Mouse (Mus musculus): ENCODE results near the gene Ssbp3. TPM values are rescaled to one million over a fixed set of nuclear protein-coding genes. Genes with fewer than 3 reads are reported as not detected.

Gene Ssbp3
- polyA plus RNA-seq, 1 experiment from 2014 or later: 22.8 TPM

DNA sequence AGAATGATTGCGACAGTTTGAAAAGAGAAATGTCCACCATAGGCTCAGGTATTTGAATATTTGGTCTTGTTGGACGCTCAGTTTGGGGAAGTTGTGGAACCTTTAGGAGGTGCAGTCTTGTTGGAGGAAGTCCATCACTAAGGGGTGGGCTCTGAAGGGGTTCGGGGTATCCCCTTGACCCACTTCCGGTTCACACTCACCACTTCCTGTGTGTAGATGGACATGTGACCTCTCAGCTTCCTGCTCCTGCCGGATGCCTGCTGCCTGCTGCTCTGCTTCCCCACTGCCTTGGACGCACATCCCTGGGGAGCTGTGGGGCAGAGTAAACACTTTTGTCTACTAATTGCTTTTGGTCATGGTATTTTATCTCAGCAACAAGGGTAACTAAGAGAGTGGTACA lies 29.4 kb upstream of the Ssbp3 start:
- Histone ChIP-seq H3K9me3 (ENCODE audit: low read length) (no peaks in the 10 kb centered on the region), H3K4me1 (ENCODE audit: insufficient read depth) (no peaks in the 10 kb centered on the region), H3K4me2 (ENCODE audit: low read depth, low read length) (no peak overlapping the region), H3K4me3 (ENCODE audit: low read depth, low read length) (no peak overlapping the region), H3K36me3 (replicated peaks; ENCODE audit: insufficient read depth, low read length) (no peaks in the 10 kb centered on the region), H3K27me3 (ENCODE audit: insufficient read depth, low read length) (no peaks in the 10 kb centered on the region), H3K27ac (ENCODE audit: low read depth) (no peak overlapping the region), H3K9ac (replicated peaks) (no peak overlapping the region)
- no peak for TF ChIP-seq CTCF (IDR thresholded peaks at IDR 0.05; ENCODE audit: low read depth)
- no peak for TF ChIP-seq EP300 (IDR thresholded peaks at IDR 0.05; ENCODE audit: low read depth)
- WGBS (ENCODE audit: insufficient replicate concordance): 38% methylated on average over 6 of the region's 6 CpGs
- ATAC-seq: peak; percentile 41; the same call in 1 of the 2 replicates
- no peak for DNase-seq

- 76% methylated on average over 2 of the region's 2 CpGs for WGBS (ENCODE audit: insufficient replicate concordance)
- no peak for TF ChIP-seq EP300 (IDR thresholded peaks at IDR 0.05; ENCODE audit: low read depth)
- no peak for TF ChIP-seq CTCF (IDR thresholded peaks at IDR 0.05; ENCODE audit: low read depth)
- no peak overlapping the region for H3K9ac ChIP-seq (replicated peaks)
- H3K27ac ChIP-seq (ENCODE audit: low read depth): no peak overlapping the region
- DNase-seq (no peak), ATAC-seq (no peak)
- H3K36me3 ChIP-seq (replicated peaks; ENCODE audit: insufficient read depth, low read length): no peaks in the 10 kb centered on the region
- H3K4me2 ChIP-seq (ENCODE audit: low read depth, low read length): no peak overlapping the region
- H3K4me3 ChIP-seq (ENCODE audit: low read depth, low read length): no peak overlapping the region
- no peaks in the 10 kb centered on the region for H3K9me3 ChIP-seq (ENCODE audit: low read length)
- H3K4me1 ChIP-seq (ENCODE audit: insufficient read depth): no peaks in the 10 kb centered on the region
- no peaks in the 10 kb centered on the region for H3K27me3 ChIP-seq (ENCODE audit: insufficient read depth, low read length)
Measured at GRCm38 (mm10) chr4:106883149-106883548, 27.4 kb upstream of the Ssbp3 start.

GRCm38 (mm10) chr4:106886307-106887085 lies 24.0 kb upstream of the Ssbp3 start:
- Histone ChIP-seq H3K4me1 (ENCODE audit: insufficient read depth) (no peaks in the 10 kb centered on the region), H3K4me2 (ENCODE audit: low read depth, low read length) (no peak overlapping the region), H3K36me3 (replicated peaks; ENCODE audit: insufficient read depth, low read length) (no peaks in the 10 kb centered on the region), H3K9ac (replicated peaks) (no peak overlapping the region), H3K9me3 (ENCODE audit: low read length) (no peaks in the 10 kb centered on the region), H3K27ac (ENCODE audit: low read depth) (no peak overlapping the region), H3K4me3 (ENCODE audit: low read depth, low read length) (no peak overlapping the region), H3K27me3 (ENCODE audit: insufficient read depth, low read length) (no peaks in the 10 kb centered on the region)
- ATAC-seq (no peak), DNase-seq (no peak)
- TF ChIP-seq CTCF (IDR thresholded peaks at IDR 0.05; ENCODE audit: low read depth): no peak
- TF ChIP-seq EP300 (IDR thresholded peaks at IDR 0.05; ENCODE audit: low read depth): no peak
- 72% methylated on average over 10 of the region's 10 CpGs for WGBS (ENCODE audit: insufficient replicate concordance)

GRCm38 (mm10) chr4:106896086-106896485 lies 14.4 kb upstream of the Ssbp3 start:
- ATAC-seq: no peak

GRCm38 (mm10) chr4:106898923-106899322 lies 11.6 kb upstream of the Ssbp3 start:
- no peaks in the 10 kb centered on the region for H3K36me3 ChIP-seq (replicated peaks; ENCODE audit: insufficient read depth, low read length)
- no peak overlapping the region for H3K4me2 ChIP-seq (ENCODE audit: low read depth, low read length)
- no peaks in the 10 kb centered on the region for H3K9me3 ChIP-seq (ENCODE audit: low read length)
- ATAC-seq: no peak
- no peak overlapping the region for H3K27ac ChIP-seq (ENCODE audit: low read depth)
- WGBS (ENCODE audit: insufficient replicate concordance): 56% methylated on average over 5 of the region's 5 CpGs
- TF ChIP-seq EP300 (IDR thresholded peaks at IDR 0.05; ENCODE audit: low read depth): no peak
- TF ChIP-seq CTCF (IDR thresholded peaks at IDR 0.05; ENCODE audit: low read depth): no peak
- H3K9ac ChIP-seq (replicated peaks): no peak overlapping the region
- no peak for DNase-seq
- 0 out of 2 replicates have a peak, but pooled peaks cover 3% of the 10 kb centered on the region for H3K4me1 ChIP-seq (ENCODE audit: insufficient read depth)
- no peaks in the 10 kb centered on the region for H3K27me3 ChIP-seq (ENCODE audit: insufficient read depth, low read length)
- H3K4me3 ChIP-seq (ENCODE audit: low read depth, low read length): no peak overlapping the region

More at GRCm38 (mm10) chr4:106896086-106896485, 14.4 kb upstream of the Ssbp3 start:
- Histone ChIP-seq H3K27ac (ENCODE audit: low read depth) (no peak overlapping the region), H3K4me2 (ENCODE audit: low read depth, low read length) (no peak overlapping the region), H3K4me1 (ENCODE audit: insufficient read depth) (no peaks in the 10 kb centered on the region), H3K27me3 (ENCODE audit: insufficient read depth, low read length) (no peaks in the 10 kb centered on the region), H3K9ac (replicated peaks) (no peak overlapping the region), H3K9me3 (ENCODE audit: low read length) (peaks cover 3% of the 10 kb centered on the region; the same call in 1 of the 2 replicates), H3K36me3 (replicated peaks; ENCODE audit: insufficient read depth, low read length) (no peaks in the 10 kb centered on the region), H3K4me3 (ENCODE audit: low read depth, low read length) (no peak overlapping the region)
- WGBS (ENCODE audit: insufficient replicate concordance): 85% methylated on average over 8 of the region's 8 CpGs
- DNase-seq: no peak
- no peak for TF ChIP-seq EP300 (IDR thresholded peaks at IDR 0.05; ENCODE audit: low read depth)
- TF ChIP-seq CTCF (IDR thresholded peaks at IDR 0.05; ENCODE audit: low read depth): no peak

GRCm38 (mm10) chr4:106899471-106899870 lies 11.0 kb upstream of the Ssbp3 start:
- Histone ChIP-seq H3K27me3 (ENCODE audit: insufficient read depth, low read length) (no peaks in the 10 kb centered on the region), H3K4me1 (ENCODE audit: insufficient read depth) (0 out of 2 replicates have a peak, but pooled peaks cover 3% of the 10 kb centered on the region), H3K9ac (replicated peaks) (no peak overlapping the region), H3K9me3 (ENCODE audit: low read length) (no peaks in the 10 kb centered on the region), H3K27ac (ENCODE audit: low read depth) (no peak overlapping the region), H3K4me3 (ENCODE audit: low read depth, low read length) (no peak overlapping the region), H3K36me3 (replicated peaks; ENCODE audit: insufficient read depth, low read length) (no peaks in the 10 kb centered on the region), H3K4me2 (ENCODE audit: low read depth, low read length) (no peak overlapping the region)
- ATAC-seq (no peak), DNase-seq (no peak)
- TF ChIP-seq CTCF (IDR thresholded peaks at IDR 0.05; ENCODE audit: low read depth): no peak
- no peak for TF ChIP-seq EP300 (IDR thresholded peaks at IDR 0.05; ENCODE audit: low read depth)
- WGBS (ENCODE audit: insufficient replicate concordance): 68% methylated on average over 3 of the region's 3 CpGs
